Mouse (Mus musculus) forebrain, embryonic 11.5 days (tissue): ENCODE data around the gene Riiad1. TPM values are rescaled to one million over a fixed set of nuclear protein-coding genes. Genes with fewer than 3 reads are reported as not detected.

Experiments
- polyA plus RNA-seq: library from polyadenylated mRNA; unstranded; fragments of >200 nt; fragmentation: Nextera tagmentation; extraction: Ambion mirVana; gene quantifications from 2 replicates; pipeline ENCODE4 v1.2.1, GENCODE M21; 2014

Gene Riiad1
- polyA plus RNA-seq, 1 experiment from 2014 or later = 12.8 TPM

Other genes starting within 250 kb of the Riiad1 start
- gene Gm4778, start 216.3 kb downstream of the Riiad1 start, polyA plus RNA-seq = not detected in 2 replicates
- gene Them4, start 170.3 kb downstream of the Riiad1 start, polyA plus RNA-seq = 8.3 and 9.6 TPM in 2 replicates
- 0.35 and 0.57 TPM in 2 replicates for gene Them5, start 138.2 kb downstream of the Riiad1 start, polyA plus RNA-seq
- gene C2cd4d, start 117.9 kb downstream of the Riiad1 start, polyA plus RNA-seq = 0.94 and 2.1 TPM in 2 replicates
- gene Rorc, start 107.5 kb downstream of the Riiad1 start, polyA plus RNA-seq = 0.60 and 1.3 TPM in 2 replicates
- 0.23 and 0.35 TPM in 2 replicates for gene Lingo4, start 81.8 kb downstream of the Riiad1 start, polyA plus RNA-seq
- 55.0 and 57.5 TPM in 2 replicates for gene Tdrkh, start 67.1 kb downstream of the Riiad1 start, polyA plus RNA-seq
- gene Mrpl9, start 37.0 kb downstream of the Riiad1 start, polyA plus RNA-seq = 65.3 and 67.0 TPM in 2 replicates
- gene Oaz3, start 36.4 kb downstream of the Riiad1 start, polyA plus RNA-seq = 0.40 and 0.76 TPM in 2 replicates
- 137 and 149 TPM in 2 replicates for gene Celf3, start 2.0 kb downstream of the Riiad1 start, polyA plus RNA-seq
- gene Snx27, start 102.4 kb upstream of the Riiad1 start, polyA plus RNA-seq = 46.9 and 48.5 TPM in 2 replicates
- not detected in 2 replicates for gene Gm10972, start 162.8 kb upstream of the Riiad1 start, polyA plus RNA-seq
- gene Tuft1, start 178.5 kb upstream of the Riiad1 start, polyA plus RNA-seq = 3.8 and 3.9 TPM in 2 replicates
- gene Selenbp2, start 213.2 kb upstream of the Riiad1 start, polyA plus RNA-seq = not detected in 2 replicates